Mouse (Mus musculus) heart, postnatal 14 days (tissue): ENCODE data around the gene Dlec1. TPM values are rescaled to one million over a fixed set of nuclear protein-coding genes. Genes with fewer than 3 reads are reported as not detected.

Experiments
- DNase-seq, 2 experiments: peaks; one replicate each; pipeline ENCODE4 v3.0.0; 2021 to 2022
- intact Hi-C: fragments of 180-260 bp; cut with DNase I; formaldehyde crosslinking; loops from one replicate; pipeline ENCODE4 v1.15.1; 2025
- total RNA-seq, 2 experiments: library from RNA; stranded (reverse); gene quantifications; 2 replicates each; pipeline ENCODE4 v1.2.3; 2021

Dlec1 gene
- total RNA-seq, 2 experiments from 2014 or later = 0.34 to 0.65 TPM

- DNase-seq = peak; percentile 13 to 24
- intact Hi-C loops = no loop called here
Measured at GRCm38 (mm10) chr9:119181241-119181728, 79.0 kb downstream of the Dlec1 start.

- intact Hi-C loops = no loop called here
- DNase-seq = peak; percentile 9 to 41
Measured at GRCm38 (mm10) chr9:119192202-119192990, 90.1 kb downstream of the Dlec1 start.

Other genes starting within 250 kb of the Dlec1 start
- gene Ctdspl, start 176.0 kb upstream of the Dlec1 start, total RNA-seq = 10 to 100 TPM; 12.3 to 13.7 TPM
- 1 to 10 TPM in 1 of 2 experiments, under 1 TPM in 1; 0.74 to 1.4 TPM for gene Vill, start 49.7 kb upstream of the Dlec1 start, total RNA-seq
- gene Plcd1, start 9.0 kb upstream of the Dlec1 start, total RNA-seq = 10 to 100 TPM; 14.2 to 18.6 TPM
- gene Acaa1b, start 54.6 kb downstream of the Dlec1 start, total RNA-seq = 1 to 10 TPM; 1.3 to 2.6 TPM
- not detected for gene Gm47289, start 56.7 kb downstream of the Dlec1 start, total RNA-seq
- gene Slc22a13, start 106.6 kb downstream of the Dlec1 start, total RNA-seq = not detected
- 10 to 100 TPM; 37.8 to 39.9 TPM for gene Oxsr1, start 219.9 kb downstream of the Dlec1 start, total RNA-seq
- gene Acaa1a, start 237.2 kb downstream of the Dlec1 start, total RNA-seq = 10 to 100 TPM; 81.0 to 81.7 TPM
- 10 to 100 TPM; 15.7 to 16.4 TPM for gene Myd88, start 238.9 kb downstream of the Dlec1 start, total RNA-seq